Mouse (Mus musculus) spleen, embryonic (tissue): ENCODE measurements around the gene Gtf3c2.

Experiments
- CTCF ChIA-PET: fragments of 350-600 bp; sonication (Branson Sonifier 250); formaldehyde crosslinking; loops from one replicate; lab custom pipeline; 2022; lab: Charles Lee

Gene Gtf3c2

GRCm38 (mm10) chr5:31153516-31154151 lies 26.3 kb downstream of the Gtf3c2 start:
- CTCF ChIA-PET: interaction anchor here (0.6 kb wide), 2 partner anchors 125 to 175 kb away, joined by 3 read pairs; no protein-coding TSS in a partner anchor

DNA sequence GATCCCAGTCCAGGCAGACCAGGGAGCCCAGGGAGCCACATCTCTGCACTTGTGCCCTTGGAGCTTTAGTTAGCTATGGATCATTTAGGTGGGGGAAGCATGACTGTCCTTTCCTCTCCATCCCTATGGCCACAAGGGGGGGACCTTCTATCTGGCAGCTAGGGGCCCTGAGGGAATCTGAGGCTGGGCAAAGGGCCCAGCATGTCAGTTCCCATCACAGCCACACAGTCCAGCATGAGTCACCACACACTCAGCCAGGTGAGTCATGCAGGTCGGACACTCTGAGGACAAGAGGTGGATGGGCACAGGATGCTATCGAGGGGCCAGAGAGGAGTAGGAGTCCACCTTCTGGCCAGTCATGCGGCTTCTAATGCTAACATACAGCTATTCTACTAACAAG lies 28.2 kb downstream of the Gtf3c2 start:
- CTCF ChIA-PET: no interaction called here

DNA sequence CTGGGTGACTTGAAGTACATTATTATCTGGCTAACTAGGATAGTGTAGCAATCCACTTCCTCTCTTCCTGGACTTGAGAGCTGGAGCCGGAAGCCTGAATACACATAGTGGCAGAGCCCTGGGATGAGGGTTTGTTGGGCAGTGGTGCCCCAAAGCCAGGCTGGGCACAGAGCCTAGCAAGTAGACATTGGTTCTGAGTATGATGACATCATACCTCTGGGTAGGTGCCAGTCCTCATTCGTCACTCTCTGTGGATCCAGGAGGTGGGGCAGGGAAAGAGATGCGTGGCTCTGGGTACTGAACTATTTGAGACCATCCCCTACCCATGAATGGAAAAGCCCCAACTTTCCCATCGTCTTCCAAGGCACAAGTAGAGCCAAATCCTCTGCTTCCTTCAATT lies 30.2 kb downstream of the Gtf3c2 start:
- CTCF ChIA-PET: no interaction called here

GRCm38 (mm10) chr5:31138968-31139425 lies 40.9 kb downstream of the Gtf3c2 start:
- CTCF ChIA-PET: no interaction called here

DNA sequence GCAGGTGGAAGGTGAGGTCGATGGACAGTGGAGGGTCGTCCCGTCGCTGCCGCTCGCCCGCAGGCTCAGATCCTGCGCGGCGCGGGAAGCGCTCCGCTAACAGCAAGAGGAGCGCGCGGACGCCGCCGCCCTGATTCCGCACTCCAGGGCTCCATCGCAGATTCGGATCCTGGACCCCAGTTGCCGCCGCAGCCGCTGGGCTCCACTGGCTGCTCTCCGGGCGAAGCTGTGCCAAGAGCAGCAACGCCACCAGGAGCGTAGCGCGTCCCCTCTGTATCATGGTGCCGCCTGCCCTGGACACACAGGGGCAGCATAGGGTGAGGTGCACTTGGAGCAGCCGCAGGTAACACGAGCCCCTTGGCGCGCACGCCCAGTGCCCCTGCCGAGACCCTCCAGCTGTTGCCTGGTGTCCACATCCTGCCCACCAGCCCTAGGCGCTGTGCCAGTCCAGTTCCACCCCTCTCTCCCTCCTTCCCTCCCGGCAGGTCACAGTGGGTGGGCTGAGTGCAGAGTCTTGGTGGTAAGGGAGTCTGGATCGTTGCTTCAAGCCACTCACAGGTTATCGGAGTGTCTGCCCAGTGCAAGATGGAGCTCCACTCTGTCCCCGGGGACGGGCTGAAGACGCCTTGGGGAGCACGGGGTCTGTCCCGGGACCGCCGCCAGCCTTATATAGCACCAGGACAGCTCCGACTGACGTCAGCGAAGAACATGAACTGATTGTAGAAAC lies 41.5 kb downstream of the Gtf3c2 start, which contains the start of gene Ucn:
Gene Ucn, minus strand, starts transcription at position 589 of the 727 bp plus-strand sequence.
- CTCF ChIA-PET: no interaction called here

DNA sequence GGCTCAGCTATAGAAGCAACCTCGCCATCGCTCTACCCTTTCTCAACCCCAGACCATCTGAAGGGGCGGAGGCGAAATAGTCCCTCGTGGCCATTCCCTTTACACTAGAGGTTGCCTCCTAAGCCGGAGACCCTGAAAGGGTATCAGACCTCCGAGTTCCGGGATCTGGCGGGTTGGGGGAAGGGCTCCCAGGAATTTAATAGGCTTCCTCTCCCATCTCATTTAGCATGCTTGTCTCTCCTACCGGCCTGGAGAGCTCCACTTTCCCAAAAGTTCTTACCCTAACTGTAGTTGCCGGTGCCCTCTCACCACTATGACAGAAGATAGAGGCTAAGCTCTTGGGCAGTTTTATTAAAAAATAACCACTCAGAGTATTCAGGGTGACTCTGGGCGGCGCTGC lies 42.3 kb downstream of the Gtf3c2 start:
- CTCF ChIA-PET: no interaction called here

DNA sequence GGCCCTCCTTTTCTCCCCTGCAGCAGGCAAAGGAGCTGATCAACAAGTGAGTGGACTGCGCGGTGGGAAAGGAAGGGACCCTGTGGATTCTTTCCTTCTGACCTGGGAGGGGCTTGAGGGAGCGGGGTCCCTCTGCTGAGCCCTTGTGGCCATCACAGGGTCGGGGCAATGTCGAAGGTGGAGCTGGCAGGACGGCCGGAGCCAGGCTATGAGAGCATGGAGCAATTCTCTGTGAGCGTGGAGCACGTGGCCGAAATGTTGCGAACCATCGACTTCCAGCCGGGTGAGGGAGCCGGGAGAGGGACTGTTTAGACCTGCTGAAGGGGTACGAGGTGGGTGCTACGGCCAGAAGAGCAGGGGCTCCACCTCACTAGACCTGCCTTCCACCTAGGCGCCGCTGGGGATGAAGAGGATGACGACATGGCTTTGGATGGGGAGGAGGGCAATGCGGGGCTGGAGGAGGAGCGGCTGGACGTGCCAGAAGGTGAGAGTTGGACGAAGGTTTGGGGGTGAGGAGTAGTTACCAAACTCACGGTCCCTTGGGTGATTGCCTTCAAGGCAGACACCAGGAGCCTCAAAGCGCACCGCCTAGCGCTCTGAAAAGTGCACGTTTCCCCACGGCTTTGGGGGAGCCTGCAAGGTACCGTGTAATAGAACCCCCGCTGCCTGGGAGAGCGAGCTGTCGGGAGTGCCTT lies 43.1 kb downstream of the Gtf3c2 start:
- CTCF ChIA-PET: no interaction called here

DNA sequence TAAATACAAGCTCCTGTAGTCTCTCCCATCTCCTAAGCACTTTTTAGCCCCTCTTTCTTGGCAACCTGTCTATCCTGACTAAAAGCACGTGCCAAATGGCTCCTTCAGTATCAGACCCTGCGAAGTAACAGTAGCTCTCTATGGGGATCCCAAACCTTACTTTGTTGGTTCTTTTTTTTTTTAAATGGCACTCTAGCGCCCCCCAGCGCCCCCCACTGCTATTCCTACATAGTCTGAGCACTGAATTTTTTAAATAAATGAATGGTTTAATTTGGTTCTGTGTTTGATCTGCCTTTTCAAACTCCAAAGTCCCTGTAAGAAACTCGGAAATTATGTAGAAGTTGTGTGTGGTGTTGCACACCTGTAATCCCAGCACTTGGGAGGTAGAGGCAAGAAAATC lies 53.9 kb downstream of the Gtf3c2 start:
- CTCF ChIA-PET: interaction anchor here (0.7 kb wide), 1 partner anchor 1757 kb away, joined by 3 read pairs; no protein-coding TSS in a partner anchor

DNA sequence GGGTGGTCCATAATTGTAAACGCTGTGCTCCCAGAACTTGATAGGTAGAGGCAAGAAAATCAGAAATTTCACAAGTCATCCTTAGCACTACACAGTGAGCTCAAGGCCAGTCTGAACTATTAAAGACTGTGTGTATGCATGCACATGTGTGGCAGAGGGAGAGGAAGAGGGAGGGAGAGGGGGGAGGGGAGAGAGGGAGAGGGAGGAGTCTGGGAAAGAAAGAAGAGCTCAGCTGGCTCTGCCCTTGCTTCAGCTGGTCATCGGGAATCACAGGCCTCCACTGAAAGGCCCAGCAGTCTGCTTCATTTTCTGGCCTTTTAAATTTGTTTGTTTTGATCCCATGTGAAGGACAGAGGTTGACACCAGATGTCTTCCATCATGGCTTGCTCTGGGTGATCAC lies 56.5 kb downstream of the Gtf3c2 start:
- CTCF ChIA-PET: no interaction called here

GRCm38 (mm10) chr5:31121111-31121510 lies 58.8 kb downstream of the Gtf3c2 start:
- CTCF ChIA-PET: no interaction called here

DNA sequence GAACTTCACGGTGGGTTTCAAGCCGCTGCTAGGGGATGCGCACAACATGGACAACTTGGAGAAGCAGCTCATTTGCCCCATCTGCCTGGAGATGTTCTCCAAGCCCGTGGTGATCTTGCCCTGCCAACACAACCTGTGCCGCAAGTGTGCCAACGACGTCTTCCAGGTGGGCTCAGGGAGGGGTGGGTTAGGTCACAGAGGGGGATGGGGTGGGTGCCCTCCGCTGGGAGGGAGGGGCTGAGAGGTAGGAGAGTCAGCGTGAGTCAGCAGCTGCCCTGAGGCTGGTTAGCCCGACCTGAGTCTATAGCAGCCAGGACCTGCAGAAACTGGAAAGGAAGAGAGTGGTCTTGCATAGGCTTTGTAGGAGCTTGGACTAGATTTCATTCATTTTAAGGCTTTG lies 63.0 kb downstream of the Gtf3c2 start:
- CTCF ChIA-PET: no interaction called here

DNA sequence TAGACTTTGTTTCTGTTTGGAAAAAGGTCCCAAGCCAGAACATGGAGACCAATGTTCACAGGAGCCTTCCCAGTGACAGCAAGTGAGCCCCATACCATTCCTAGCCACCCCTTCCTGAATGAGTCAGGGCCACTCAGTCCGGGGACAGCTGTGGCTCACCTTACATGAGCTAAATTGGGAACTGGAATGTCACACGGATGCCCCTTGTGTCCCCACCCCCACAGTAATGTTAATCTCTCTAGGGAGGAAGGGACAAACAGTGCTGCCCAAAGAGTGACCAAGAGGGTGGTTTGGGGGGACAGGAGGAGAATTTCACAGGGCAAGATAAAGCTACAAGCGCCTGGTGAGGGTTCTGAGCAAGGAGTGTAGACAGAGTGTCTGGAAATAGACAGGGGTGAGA lies 63.6 kb downstream of the Gtf3c2 start, which contains the start of gene Trim54:
Gene Trim54, plus strand, starts transcription at position 359 of the 400 bp plus-strand sequence.
- CTCF ChIA-PET: no interaction called here

- CTCF ChIA-PET: interaction anchor here (0.6 kb wide), 1 partner anchor 180 kb away, joined by 4 read pairs; no protein-coding TSS in a partner anchor
Observed at GRCm38 (mm10) chr5:31110781-31111180, 69.2 kb downstream of the Gtf3c2 start.

GRCm38 (mm10) chr5:31108000-31108490 lies 71.9 kb downstream of the Gtf3c2 start, which contains the start of gene Slc30a3:
TSS of gene Slc30a3 (minus strand) at chr5:31108237.
- CTCF ChIA-PET: no interaction called here
